ENCODE assay signal across 9 mouse cellular contexts in genomic region chr7:142330271-142330724, GRCm38 (mm10). TPM values are rescaled to one million over a fixed set of nuclear protein-coding genes. Genes with fewer than 3 reads are reported as not detected.
DNase-seq lines count a peak whose midpoint lies in the region; ATAC-seq lines count a peak whose summit lies in the region.
"Had no signal": no experiment of that assay in that cellular context is flagged by ENCODE, and none has a peak within 500 bp of the region (broad histone marks: within the 10 kb centered on the region; RNA-seq: fewer than 3 reads in every experiment).

No protein-coding gene starts in this region.

- ATAC-seq in erythroid progenitor cell, adult 5-6 weeks (replicated peaks; ENCODE audit: low FRiP score, poor library complexity, severe bottlenecking), result no peak

- intact Hi-C loops in heart, postnatal 36 days (cut with DNase I), result loop anchor here (5.0 kb wide), 1 partner anchor 252 kb away; no protein-coding TSS in a partner anchor

- DNase-seq in ovary, postnatal 14 days (ENCODE audit: low spot score), result peak; percentile 34
- no peak for DNase-seq in ovary, postnatal 36 days (ENCODE audit: low spot score)
- DNase-seq in heart, postnatal 36 days, result peak; percentile 74 to 76
- DNase-seq in liver, result peak; percentile 54
- DNase-seq in spleen, adult 12 weeks (ENCODE audit: low spot score), result no peak
- DNase-seq in right cerebral cortex, postnatal 4 days, result no peak
- DNase-seq in neural tube, embryonic 10.5 days (ENCODE audit: extremely low spot score, low spot score), result no peak
- DNase-seq: retina, postnatal 1 day had no signal

RNA-seq across cellular contexts. Expression of gene Krtap5-4, which starts 26.9 kb away (rescaled TPM):
- total RNA-seq in heart, postnatal 36 days (2021), result not detected
- total RNA-seq in erythroid progenitor cell, adult 5-6 weeks (2015; ENCODE audit: low replicate concordance), result not detected in 2 replicates
- total RNA-seq in erythroid progenitor cell, adult 5-6 weeks (2017; ENCODE audit: low replicate concordance), result not detected in 2 replicates

RNA-seq across cellular contexts. Expression of gene Krtap5-1, which starts 33.4 kb away (rescaled TPM):
- total RNA-seq in heart, postnatal 36 days (2021), result not detected
- total RNA-seq in erythroid progenitor cell, adult 5-6 weeks (2015; ENCODE audit: low replicate concordance), result not detected in 2 replicates
- not detected in 2 replicates for total RNA-seq in erythroid progenitor cell, adult 5-6 weeks (2017; ENCODE audit: low replicate concordance)

RNA-seq across cellular contexts. Expression of gene Ifitm10, which starts 43.3 kb away (rescaled TPM):
- 1 to 10 TPM; 1.8 to 2.0 TPM for total RNA-seq in heart, postnatal 36 days (2021)
- total RNA-seq in erythroid progenitor cell, adult 5-6 weeks (2015; ENCODE audit: low replicate concordance), result not detected in 2 replicates
- total RNA-seq in erythroid progenitor cell, adult 5-6 weeks (2017; ENCODE audit: low replicate concordance), result not detected in 2 replicates

RNA-seq across cellular contexts. Expression of gene Gm49369, which starts 52.2 kb away (rescaled TPM):
- total RNA-seq in heart, postnatal 36 days (2021), result 1 to 10 TPM in 1 of 2 experiments, under 1 TPM in 1; 0.72 to 8.2 TPM
- not detected in 2 replicates for total RNA-seq in erythroid progenitor cell, adult 5-6 weeks (2015; ENCODE audit: low replicate concordance)
- total RNA-seq in erythroid progenitor cell, adult 5-6 weeks (2017; ENCODE audit: low replicate concordance), result 143 and 216 TPM in 2 replicates

RNA-seq across cellular contexts. Expression of gene Gm4559, which starts 56.1 kb away (rescaled TPM):
- total RNA-seq in heart, postnatal 36 days (2021), result not detected
- not detected in 2 replicates for total RNA-seq in erythroid progenitor cell, adult 5-6 weeks (2015; ENCODE audit: low replicate concordance)
- total RNA-seq in erythroid progenitor cell, adult 5-6 weeks (2017; ENCODE audit: low replicate concordance), result not detected in 2 replicates

Comparison
In these comparisons a context has a peak if more than half of its experiments do, and no peak if none do; other contexts are left out.
1. DNase-seq: peak in ovary, postnatal 14 days (single experiment), heart, postnatal 36 days (2 of 2) and liver (single experiment); none in ovary, postnatal 36 days (single experiment), spleen, adult 12 weeks (single experiment), right cerebral cortex, postnatal 4 days (single experiment) and neural tube, embryonic 10.5 days (single experiment).